Mouse (Mus musculus) forebrain, embryonic 13.5 days (tissue): ENCODE measurements at regions not wholly inside any gene's neighbourhood (a gene's known extent, or its start where the extent isn't known, plus 50 kb on each side); places are given as distances from the start of the nearest gene placed in this dataset.

ENCODE experiments used
- ATAC-seq: fragments of 200-750 bp; cut with Nextera tagmentation; 2 replicates; pipeline ENCODE4 v1.8.0; 2017
- H3K27ac ChIP-seq: fragments of 300-500 bp; sonication (generic); 2 replicates; pipeline ENCODE4 v1.5.1; 2015; ENCODE audit warnings: inconsistent platforms, mild to moderate bottlenecking, moderate library complexity
- H3K27me3 ChIP-seq: fragments of 300-500 bp; sonication (generic); 2 replicates; pipeline ENCODE4 v1.6.1; 2015; ENCODE audit warnings: mild to moderate bottlenecking, inconsistent platforms
- H3K36me3 ChIP-seq: fragments of 300-500 bp; sonication (generic); 2 replicates; pipeline ENCODE4 v1.6.1; 2015; ENCODE audit warnings: mild to moderate bottlenecking, inconsistent platforms; ENCODE audit not compliant: poor library complexity, severe bottlenecking
- H3K4me1 ChIP-seq: fragments of 300-500 bp; sonication (generic); 2 replicates; pipeline ENCODE4 v1.6.1; 2015; ENCODE audit warnings: inconsistent platforms
- H3K4me2 ChIP-seq: fragments of 300-500 bp; sonication (generic); 2 replicates; pipeline ENCODE4 v1.6.1; 2015; ENCODE audit warnings: inconsistent platforms, mild to moderate bottlenecking, moderate library complexity
- H3K4me3 ChIP-seq: fragments of 300-500 bp; sonication (generic); 2 replicates; pipeline ENCODE4 v1.5.1; 2015; ENCODE audit warnings: mild to moderate bottlenecking, inconsistent platforms
- H3K9ac ChIP-seq: fragments of 300-500 bp; sonication (generic); 2 replicates; pipeline ENCODE4 v1.6.1; 2015; ENCODE audit warnings: mild to moderate bottlenecking, inconsistent platforms
- H3K9me3 ChIP-seq: fragments of 300-500 bp; sonication (generic); replicated peaks from 2 replicates; pipeline ENCODE4 v1.6.1; 2016; ENCODE audit warnings: inconsistent platforms
- WGBS: fragments of 180-500 bp; shearing (Covaris S2); methylation state at CpG from one replicate; pipeline ENCODE4 v1.1.7; 2015; 5-methylcytosine and 5-hydroxymethylcytosine counted together

GRCm38 (mm10) chrX:17026161-17026829 lies 114.7 kb upstream of the Ndp start:
- no peaks in the 10 kb centered on the region for H3K9me3 ChIP-seq
- no peak overlapping the region for H3K4me3 ChIP-seq
- H3K27ac ChIP-seq, result no peak overlapping the region
- no peak overlapping the region for H3K9ac ChIP-seq
- no peaks in the 10 kb centered on the region for H3K36me3 ChIP-seq
- no peak for ATAC-seq
- H3K27me3 ChIP-seq, result no peaks in the 10 kb centered on the region
- no peaks in the 10 kb centered on the region for H3K4me1 ChIP-seq
- H3K4me2 ChIP-seq, result no peak overlapping the region

GRCm38 (mm10) chrX:17017823-17018222 lies 106.2 kb upstream of the Ndp start:
- H3K4me2 ChIP-seq, result no peak overlapping the region
- no peaks in the 10 kb centered on the region for H3K36me3 ChIP-seq
- no peak overlapping the region for H3K4me3 ChIP-seq
- H3K9me3 ChIP-seq, result no peaks in the 10 kb centered on the region
- H3K27me3 ChIP-seq, result no peaks in the 10 kb centered on the region
- ATAC-seq, result no peak
- H3K9ac ChIP-seq, result no peak overlapping the region
- WGBS, result 65% methylated on average over 1 of the region's 1 CpGs
- H3K27ac ChIP-seq, result no peak overlapping the region
- H3K4me1 ChIP-seq, result no peaks in the 10 kb centered on the region

DNA sequence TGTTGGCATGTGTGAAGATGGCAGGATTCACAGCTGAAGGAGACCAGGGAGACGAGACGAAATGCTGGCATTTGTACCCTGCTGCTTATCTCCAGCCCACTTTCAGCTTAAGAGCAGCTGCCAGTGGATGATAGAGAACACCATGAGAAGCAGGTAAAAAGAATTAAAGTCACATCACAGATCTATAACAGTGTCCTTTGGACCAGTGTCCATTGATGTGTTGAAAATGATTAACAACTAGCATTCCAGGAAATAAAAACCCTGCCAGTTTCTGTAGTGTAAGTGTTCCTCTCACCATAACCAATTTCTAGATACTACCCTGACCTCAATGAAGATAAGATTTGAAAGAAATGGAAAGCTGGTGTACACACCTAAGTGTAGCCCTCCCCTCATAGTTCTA lies 97.6 kb upstream of the Ndp start:
- H3K36me3 ChIP-seq, result no peaks in the 10 kb centered on the region
- no peaks in the 10 kb centered on the region for H3K27me3 ChIP-seq
- H3K4me2 ChIP-seq, result no peak overlapping the region
- H3K9me3 ChIP-seq, result no peaks in the 10 kb centered on the region
- no peaks in the 10 kb centered on the region for H3K4me1 ChIP-seq
- H3K27ac ChIP-seq, result no peak overlapping the region
- no peak overlapping the region for H3K9ac ChIP-seq
- H3K4me3 ChIP-seq, result no peak overlapping the region
- no peak for ATAC-seq
- WGBS, result 65% methylated on average over 2 of the region's 2 CpGs

- Histone ChIP-seq H3K4me1 (no peaks in the 10 kb centered on the region), H3K36me3 (no peaks in the 10 kb centered on the region), H3K4me2 (no peak overlapping the region), H3K27me3 (no peaks in the 10 kb centered on the region), H3K4me3 (no peak overlapping the region), H3K27ac (no peak overlapping the region), H3K9me3 (no peaks in the 10 kb centered on the region), H3K9ac (no peak overlapping the region)
- ATAC-seq, result peak; percentile 89
- WGBS, result 15% methylated on average over 4 of the region's 5 CpGs
These were observed 87.0 kb upstream of the Ndp start for GRCm38 (mm10) chrX:16998578-16998977.
